18 mouse cellular contexts compared by ENCODE assay signal in genomic region chr5:121188265-121188664, GRCm38 (mm10). TPM values are rescaled to one million over a fixed set of nuclear protein-coding genes. Genes with fewer than 3 reads are reported as not detected.
DNase-seq lines count a peak whose midpoint lies in the region; ATAC-seq and TF ChIP-seq lines count a peak whose summit lies in the region.
"Had no signal": no experiment of that assay in that cellular context is flagged by ENCODE, and none has a peak within 500 bp of the region (broad histone marks: within the 10 kb centered on the region; RNA-seq: fewer than 3 reads in every experiment).

No protein-coding gene starts in this region.

- H3K27ac ChIP-seq in gastrocnemius, adult 2 months = peak overlapping the region; percentile 86
- peak overlapping the region; percentile 70 for H3K27ac ChIP-seq in heart, embryonic 16.5 days (ENCODE audit: low read length)
- no peak overlapping the region for H3K27ac ChIP-seq in midbrain, embryonic 13.5 days
- H3K27ac ChIP-seq in midbrain, embryonic 14.5 days (replicated peaks; ENCODE audit: low read depth, low read length) = no peak overlapping the region
- H3K27ac ChIP-seq in olfactory bulb, adult 2 months (ENCODE audit: insufficient read depth, low read depth, low read length) = peak overlapping the region; percentile 12; the same call in 1 of the 2 replicates
- H3K27ac ChIP-seq: forebrain, embryonic 13.5 days; limb, embryonic 12.5 days had no signal

- H3K4me3 ChIP-seq in gastrocnemius, adult 2 months = peak overlapping the region; percentile 15; the same call in 1 of the 2 replicates
- H3K4me3 ChIP-seq in heart, embryonic 16.5 days (ENCODE audit: low read length) = no peak overlapping the region
- no peak overlapping the region for H3K4me3 ChIP-seq in midbrain, embryonic 13.5 days (replicated peaks)
- H3K4me3 ChIP-seq in midbrain, embryonic 14.5 days (replicated peaks; ENCODE audit: low read depth, low read length) = no peak overlapping the region
- no peak overlapping the region for H3K4me3 ChIP-seq in olfactory bulb, adult 2 months (ENCODE audit: insufficient read depth, low read depth, low read length)
- H3K4me3 ChIP-seq: limb, embryonic 12.5 days; stomach, embryonic 15.5 days had no signal

- TF ChIP-seq POLR2A in olfactory bulb, adult 2 months (IDR thresholded peaks at IDR 0.05; ENCODE audit: insufficient read depth, low read depth, low read length) = no peak

- intact Hi-C loops in gastrocnemius, adult 2 months (cut with DNase I) = no loop called here
- intact Hi-C loops in heart, postnatal 10 days (cut with DNase I) = no loop called here

- ATAC-seq in heart, embryonic 16.5 days (replicated peaks; ENCODE audit: extremely low read depth, insufficient read depth, low FRiP score) = no peak
- ATAC-seq in midbrain, embryonic 13.5 days = no peak
- no peak for ATAC-seq in midbrain, embryonic 14.5 days (ENCODE audit: low FRiP score, low TSS enrichment)
- ATAC-seq: forebrain, embryonic 13.5 days; midbrain, embryonic 16.5 days had no signal

- no peaks in the 10 kb centered on the region for H3K9me3 ChIP-seq in heart, embryonic 16.5 days (replicated peaks; ENCODE audit: control insufficient read depth, low read length)
- no peaks in the 10 kb centered on the region for H3K9me3 ChIP-seq in midbrain, embryonic 13.5 days
- no peaks in the 10 kb centered on the region for H3K9me3 ChIP-seq in midbrain, embryonic 14.5 days (ENCODE audit: control insufficient read depth, low read length)
- H3K9me3 ChIP-seq: forebrain, embryonic 13.5 days; limb, embryonic 12.5 days; stomach, embryonic 15.5 days had no signal

- H3K36me3 ChIP-seq in heart, embryonic 16.5 days (ENCODE audit: control insufficient read depth, insufficient read depth) = no peaks in the 10 kb centered on the region
- H3K36me3 ChIP-seq in midbrain, embryonic 13.5 days = no peaks in the 10 kb centered on the region
- no peaks in the 10 kb centered on the region for H3K36me3 ChIP-seq in midbrain, embryonic 14.5 days (ENCODE audit: control insufficient read depth, insufficient read depth, low read length)
- H3K36me3 ChIP-seq: limb, embryonic 12.5 days; stomach, embryonic 15.5 days had no signal

- H3K4me1 ChIP-seq in heart, embryonic 16.5 days (ENCODE audit: control insufficient read depth, insufficient read depth, low read length) = peaks cover 68% of the 10 kb centered on the region
- H3K4me1 ChIP-seq in midbrain, embryonic 13.5 days (replicated peaks) = peaks cover 77% of the 10 kb centered on the region
- H3K4me1 ChIP-seq in midbrain, embryonic 14.5 days (ENCODE audit: control insufficient read depth, insufficient read depth, low read length) = peaks cover 36% of the 10 kb centered on the region
- H3K4me1 ChIP-seq in olfactory bulb, adult 2 months (ENCODE audit: control insufficient read depth, insufficient read depth, low read length) = peaks cover 30% of the 10 kb centered on the region

- H3K9ac ChIP-seq in heart, embryonic 16.5 days (ENCODE audit: low read length) = no peak overlapping the region
- no peak overlapping the region; the same call in 1 of the 2 replicates for H3K9ac ChIP-seq in midbrain, embryonic 13.5 days (replicated peaks)
- H3K9ac ChIP-seq in midbrain, embryonic 14.5 days (replicated peaks; ENCODE audit: low read length) = no peak overlapping the region
- H3K9ac ChIP-seq: limb, embryonic 12.5 days; stomach, embryonic 15.5 days had no signal

- TF ChIP-seq CTCF in gastrocnemius, adult 2 months (IDR thresholded peaks at IDR 0.05) = no peak
- no peak for TF ChIP-seq CTCF in olfactory bulb, adult 2 months (IDR thresholded peaks at IDR 0.05; ENCODE audit: insufficient read depth, low read depth, low read length)

- no peak for DNase-seq in gastrocnemius, adult 2 months
- no peak for DNase-seq in gastrocnemius, postnatal 10 days
- no peak for DNase-seq in heart, postnatal 10 days
- no peak for DNase-seq in midbrain, embryonic 14.5 days
- no peak for DNase-seq in lung, postnatal 14 days
- DNase-seq: cerebellum, postnatal 14 days; kidney, adult 18-20 months; kidney, postnatal 10 days; lung, adult 2 months; lung, postnatal 4 days; right cerebral cortex, postnatal 14 days had no signal

- peak overlapping the region; percentile 39 for H3K4me2 ChIP-seq in heart, embryonic 16.5 days (ENCODE audit: low read depth, low read length)
- peak overlapping the region; percentile 26; the same call in 1 of the 2 replicates for H3K4me2 ChIP-seq in midbrain, embryonic 13.5 days (replicated peaks)
- H3K4me2 ChIP-seq in midbrain, embryonic 14.5 days (ENCODE audit: low read length) = no peak overlapping the region
- H3K4me2 ChIP-seq: limb, embryonic 12.5 days had no signal

- 80% methylated on average over 9 of the region's 9 CpGs for WGBS in heart, embryonic 16.5 days
- WGBS in midbrain, embryonic 13.5 days = 94% methylated on average over 9 of the region's 9 CpGs
- WGBS in midbrain, embryonic 14.5 days = 93% methylated on average over 9 of the region's 9 CpGs
- WGBS in olfactory bulb, adult 2 months = 86% methylated on average over 9 of the region's 9 CpGs

- no peaks in the 10 kb centered on the region for H3K27me3 ChIP-seq in heart, embryonic 16.5 days (ENCODE audit: control insufficient read depth, insufficient read depth, low read length)
- H3K27me3 ChIP-seq in midbrain, embryonic 13.5 days = no peaks in the 10 kb centered on the region
- no peaks in the 10 kb centered on the region for H3K27me3 ChIP-seq in midbrain, embryonic 14.5 days (ENCODE audit: control insufficient read depth, insufficient read depth, low read length)
- H3K27me3 ChIP-seq: forebrain, embryonic 13.5 days; limb, embryonic 12.5 days; stomach, embryonic 15.5 days had no signal

RNA-seq across cellular contexts. Expression of gene Ptpn11, which starts 2.9 kb away (rescaled TPM):
- total RNA-seq in gastrocnemius, adult 2 months (2021) = 10 to 100 TPM; 70.6 to 74.4 TPM
- total RNA-seq in gastrocnemius, postnatal 10 days (2021) = 10 to 100 TPM; 68.7 to 72.8 TPM
- 17.4 and 19.4 TPM in 2 replicates for polyA plus RNA-seq in heart, embryonic 16.5 days (2015; fragmentation: Nextera tagmentation; extraction: Ambion mirVana)
- 100 to 1,000 TPM; 102 to 158 TPM for total RNA-seq in heart, postnatal 10 days (2021)
- polyA plus RNA-seq in midbrain, embryonic 13.5 days (2015; fragmentation: Nextera tagmentation; extraction: Ambion mirVana) = 22.9 and 23.2 TPM in 2 replicates
- 29.7 and 32.7 TPM in 2 replicates for polyA plus RNA-seq in midbrain, embryonic 14.5 days (2014; fragmentation: Nextera tagmentation; extraction: Ambion mirVana)
- polyA plus RNA-seq in olfactory bulb, adult 2 months (2012; ENCODE audit: insufficient read depth, insufficient read length, low replicate concordance, missing spikeins) = not detected in 2 replicates

RNA-seq across cellular contexts. Expression of gene Rpl6, which starts 16.0 kb away (rescaled TPM):
- total RNA-seq in gastrocnemius, adult 2 months (2021) = 100 to 1,000 TPM; 445 to 518 TPM
- 100 to 1,000 TPM; 744 to 776 TPM for total RNA-seq in gastrocnemius, postnatal 10 days (2021)
- polyA plus RNA-seq in heart, embryonic 16.5 days (2015; fragmentation: Nextera tagmentation; extraction: Ambion mirVana) = 325 and 345 TPM in 2 replicates
- total RNA-seq in heart, postnatal 10 days (2021) = 100 to 1,000 TPM; 729 to 779 TPM
- 416 and 429 TPM in 2 replicates for polyA plus RNA-seq in midbrain, embryonic 13.5 days (2015; fragmentation: Nextera tagmentation; extraction: Ambion mirVana)
- polyA plus RNA-seq in midbrain, embryonic 14.5 days (2014; fragmentation: Nextera tagmentation; extraction: Ambion mirVana) = 432 and 438 TPM in 2 replicates
- not detected in 2 replicates for polyA plus RNA-seq in olfactory bulb, adult 2 months (2012; ENCODE audit: insufficient read depth, insufficient read length, low replicate concordance, missing spikeins)

RNA-seq across cellular contexts. Expression of gene Hectd4, which starts 31.8 kb away (rescaled TPM):
- 10 to 100 TPM; 13.7 to 13.8 TPM for total RNA-seq in gastrocnemius, adult 2 months (2021)
- 10 to 100 TPM; 12.7 to 16.6 TPM for total RNA-seq in gastrocnemius, postnatal 10 days (2021)
- polyA plus RNA-seq in heart, embryonic 16.5 days (2015; fragmentation: Nextera tagmentation; extraction: Ambion mirVana) = 2.6 and 3.4 TPM in 2 replicates
- 10 to 100 TPM; 24.0 to 24.4 TPM for total RNA-seq in heart, postnatal 10 days (2021)
- polyA plus RNA-seq in midbrain, embryonic 13.5 days (2015; fragmentation: Nextera tagmentation; extraction: Ambion mirVana) = 16.8 and 18.0 TPM in 2 replicates
- polyA plus RNA-seq in midbrain, embryonic 14.5 days (2014; fragmentation: Nextera tagmentation; extraction: Ambion mirVana) = 32.1 and 35.4 TPM in 2 replicates
- 49.0 TPM in 1 of 2 replicates, not detected in the other for polyA plus RNA-seq in olfactory bulb, adult 2 months (2012; ENCODE audit: insufficient read depth, insufficient read length, low replicate concordance, missing spikeins)

Comparison
In these comparisons a context has a peak if more than half of its experiments do, and no peak if none do; other contexts are left out.
1. H3K27ac ChIP-seq: peak in gastrocnemius, adult 2 months (single experiment), heart, embryonic 16.5 days (single experiment) and olfactory bulb, adult 2 months (single experiment); none in midbrain, embryonic 13.5 days (single experiment) and midbrain, embryonic 14.5 days (single experiment).